ENCODE assay signal across 8 mouse cellular contexts in genomic region chr17:5429090-5429771, GRCm38 (mm10). TPM values are rescaled to one million over a fixed set of nuclear protein-coding genes. Genes with fewer than 3 reads are reported as not detected.
DNase-seq lines count a peak whose midpoint lies in the region; ATAC-seq and TF ChIP-seq lines count a peak whose summit lies in the region.

No protein-coding gene starts in this region.

- no peak overlapping the region for H3K4me3 ChIP-seq in bone marrow, adult 2 months (replicated peaks; ENCODE audit: control insufficient read depth, low read depth, low read length)
- no peak overlapping the region for H3K4me3 ChIP-seq in embryonic facial prominence, embryonic 15.5 days (replicated peaks)
- H3K4me3 ChIP-seq in kidney, embryonic 14.5 days (ENCODE audit: low read length) = no peak overlapping the region
- no peak overlapping the region for H3K4me3 ChIP-seq in limb, embryonic 14.5 days (replicated peaks; ENCODE audit: low read length)

- H3K27ac ChIP-seq in bone marrow, adult 2 months (ENCODE audit: control insufficient read depth, insufficient read depth, low read depth, low read length, poor library complexity) = no peak overlapping the region
- no peak overlapping the region for H3K27ac ChIP-seq in embryonic facial prominence, embryonic 15.5 days (replicated peaks)
- no peak overlapping the region for H3K27ac ChIP-seq in kidney, embryonic 14.5 days (ENCODE audit: low read depth, low read length)
- H3K27ac ChIP-seq in limb, embryonic 14.5 days (replicated peaks; ENCODE audit: low read depth, low read length) = no peak overlapping the region; the same call in 1 of the 2 replicates

- H3K9ac ChIP-seq in embryonic facial prominence, embryonic 15.5 days = no peak overlapping the region
- no peak overlapping the region for H3K9ac ChIP-seq in kidney, embryonic 14.5 days (ENCODE audit: low read depth, low read length)
- no peak overlapping the region for H3K9ac ChIP-seq in limb, embryonic 14.5 days (ENCODE audit: low read depth, low read length, severe bottlenecking)

- no peaks in the 10 kb centered on the region for H3K27me3 ChIP-seq in embryonic facial prominence, embryonic 15.5 days
- no peaks in the 10 kb centered on the region for H3K27me3 ChIP-seq in kidney, embryonic 14.5 days (ENCODE audit: control insufficient read depth, insufficient read depth, low read length)
- no peaks in the 10 kb centered on the region for H3K27me3 ChIP-seq in limb, embryonic 14.5 days (ENCODE audit: control insufficient read depth, insufficient read depth, low read length)
- no peaks in the 10 kb centered on the region for H3K27me3 ChIP-seq in splenic B cell, adult 2 months (ENCODE audit: control insufficient read depth, insufficient read depth, low read length, poor library complexity, severe bottlenecking)

- peak; percentile 15; the same call in 1 of the 2 replicates for ATAC-seq in embryonic facial prominence, embryonic 15.5 days (ENCODE audit: insufficient number of reproducible peaks, low FRiP score, low TSS enrichment, low read depth)
- ATAC-seq in kidney, embryonic 14.5 days (ENCODE audit: low FRiP score, low TSS enrichment) = peak; percentile 70
- ATAC-seq in limb, embryonic 14.5 days (ENCODE audit: low FRiP score, low read depth) = peak; percentile 69
- peak; percentile 94 for ATAC-seq in monocyte, adult 5-6 weeks (replicated peaks; ENCODE audit: insufficient number of reproducible peaks, low FRiP score, low TSS enrichment, poor library complexity, severe bottlenecking)

- DNase-seq in B cell, adult 2 months = peak; percentile 92 to 94
- peak; percentile 59 to 90 for DNase-seq in heart, adult 9 months (ENCODE audit: low spot score in 2 of 2)
- DNase-seq in limb, embryonic 14.5 days (ENCODE audit: low spot score) = peak; percentile 95
- DNase-seq in splenic B cell, adult 2 months (ENCODE audit: low read depth, low spot score) = peak; percentile 95

- H3K4me2 ChIP-seq in embryonic facial prominence, embryonic 15.5 days (replicated peaks) = no peak overlapping the region
- H3K4me2 ChIP-seq in kidney, embryonic 14.5 days (replicated peaks; ENCODE audit: low read depth, low read length) = no peak overlapping the region
- H3K4me2 ChIP-seq in limb, embryonic 14.5 days (replicated peaks; ENCODE audit: low read depth, low read length, severe bottlenecking) = no peak overlapping the region

- no peaks in the 10 kb centered on the region for H3K4me1 ChIP-seq in bone marrow, adult 2 months (ENCODE audit: control insufficient read depth, insufficient read depth, low read length)
- H3K4me1 ChIP-seq in embryonic facial prominence, embryonic 15.5 days = no peaks in the 10 kb centered on the region
- no peaks in the 10 kb centered on the region for H3K4me1 ChIP-seq in kidney, embryonic 14.5 days (ENCODE audit: control insufficient read depth, insufficient read depth, low read length)
- no peaks in the 10 kb centered on the region for H3K4me1 ChIP-seq in limb, embryonic 14.5 days (ENCODE audit: control insufficient read depth, insufficient read depth, low read length)

- peaks cover 30% of the 10 kb centered on the region for H3K36me3 ChIP-seq in embryonic facial prominence, embryonic 15.5 days
- peaks cover 37% of the 10 kb centered on the region for H3K36me3 ChIP-seq in kidney, embryonic 14.5 days (ENCODE audit: control insufficient read depth, insufficient read depth, low read length)
- H3K36me3 ChIP-seq in limb, embryonic 14.5 days (ENCODE audit: control insufficient read depth, insufficient read depth, low read length) = peaks cover 32% of the 10 kb centered on the region
- H3K36me3 ChIP-seq in splenic B cell, adult 2 months (ENCODE audit: control insufficient read depth, insufficient read depth, low read length, poor library complexity, severe bottlenecking) = 0 out of 2 replicates have a peak, but pooled peaks cover 4% of the 10 kb centered on the region

- peak; percentile 93 for TF ChIP-seq CTCF in bone marrow, adult 2 months (IDR thresholded peaks at IDR 0.05; ENCODE audit: control insufficient read depth, insufficient read depth, low read length)

- no peak for TF ChIP-seq POLR2A in bone marrow, adult 2 months (IDR thresholded peaks at IDR 0.05; ENCODE audit: borderline replicate concordance, control insufficient read depth, low read depth, low read length)
- TF ChIP-seq POLR2A in limb, embryonic 14.5 days (IDR thresholded peaks at IDR 0.05; ENCODE audit: borderline replicate concordance, extremely low read depth, insufficient read depth, insufficient read length) = no peak

- no peaks in the 10 kb centered on the region for H3K9me3 ChIP-seq in embryonic facial prominence, embryonic 15.5 days (replicated peaks)
- no peaks in the 10 kb centered on the region for H3K9me3 ChIP-seq in kidney, embryonic 14.5 days (ENCODE audit: control insufficient read depth, low read length)
- no peaks in the 10 kb centered on the region for H3K9me3 ChIP-seq in limb, embryonic 14.5 days (ENCODE audit: control insufficient read depth, low read length)

- WGBS in bone marrow, adult 2 months = 60% methylated on average over 10 of the region's 10 CpGs
- 58% methylated on average over 10 of the region's 10 CpGs for WGBS in embryonic facial prominence, embryonic 15.5 days
- WGBS in kidney, embryonic 14.5 days = 57% methylated on average over 10 of the region's 10 CpGs
- WGBS in limb, embryonic 14.5 days = 61% methylated on average over 10 of the region's 10 CpGs

RNA-seq across cellular contexts. Expression of gene Ldhal6b, which starts 10.7 kb away (rescaled TPM):
- polyA plus RNA-seq in bone marrow, adult 2 months (2011; ENCODE audit: insufficient read depth, insufficient read length, low replicate concordance, missing spikeins) = not detected in 2 replicates
- not detected in 2 replicates for polyA plus RNA-seq in embryonic facial prominence, embryonic 15.5 days (2015; fragmentation: Nextera tagmentation; extraction: Ambion mirVana)
- not detected in 2 replicates for polyA plus RNA-seq in kidney, embryonic 14.5 days (2014; fragmentation: Nextera tagmentation; extraction: Ambion mirVana)
- 0.47 and 0.72 TPM in 2 replicates for polyA plus RNA-seq in limb, embryonic 14.5 days (2012; rRNA removed)
- polyA plus RNA-seq in limb, embryonic 14.5 days (2014; fragmentation: Nextera tagmentation; extraction: Ambion mirVana) = not detected in 2 replicates
- total RNA-seq in monocyte, adult 5-6 weeks (2017) = 0.49 to 0.57 TPM in 2 of 3 replicates, not detected in the other

RNA-seq across cellular contexts. Expression of gene Tmem242, which starts 10.8 kb away (rescaled TPM):
- 22.8 and 33.6 TPM in 2 replicates for polyA plus RNA-seq in bone marrow, adult 2 months (2011; ENCODE audit: insufficient read depth, insufficient read length, low replicate concordance, missing spikeins)
- polyA plus RNA-seq in embryonic facial prominence, embryonic 15.5 days (2015; fragmentation: Nextera tagmentation; extraction: Ambion mirVana) = 115 and 119 TPM in 2 replicates
- 142 and 174 TPM in 2 replicates for polyA plus RNA-seq in kidney, embryonic 14.5 days (2014; fragmentation: Nextera tagmentation; extraction: Ambion mirVana)
- polyA plus RNA-seq in limb, embryonic 14.5 days (2012; rRNA removed) = 28.0 and 34.2 TPM in 2 replicates
- polyA plus RNA-seq in limb, embryonic 14.5 days (2014; fragmentation: Nextera tagmentation; extraction: Ambion mirVana) = 115 and 122 TPM in 2 replicates
- 28.4 to 31.1 TPM (median 29.9 TPM) in 3 replicates for total RNA-seq in monocyte, adult 5-6 weeks (2017)

Comparison
In these comparisons a context has a peak if more than half of its experiments do, and no peak if none do; other contexts are left out.
1. ATAC-seq: peak in every context shown above with its lines; median percentile 94 in monocyte, adult 5-6 weeks; 70 in kidney, embryonic 14.5 days; 69 in limb, embryonic 14.5 days; 15 in embryonic facial prominence, embryonic 15.5 days.